Mouse (Mus musculus) midbrain, embryonic 15.5 days (tissue): ENCODE data around the gene Creb5. TPM values are rescaled to one million over a fixed set of nuclear protein-coding genes. Genes with fewer than 3 reads are reported as not detected.

ENCODE experiments used
- ATAC-seq: fragments of 200-750 bp; cut with Nextera tagmentation; replicated peaks from 2 replicates; pipeline ENCODE4 v1.8.0; 2017; ENCODE audit warnings: moderate TSS enrichment
- H3K27ac ChIP-seq: fragments of 300-500 bp; sonication (generic); 2 replicates; pipeline ENCODE4 v1.5.1; 2015; ENCODE audit warnings: mild to moderate bottlenecking, inconsistent platforms
- H3K27me3 ChIP-seq: fragments of 300-500 bp; sonication (generic); replicated peaks from 2 replicates; pipeline ENCODE4 v1.6.1; 2015; ENCODE audit warnings: inconsistent platforms
- H3K36me3 ChIP-seq: fragments of 300-500 bp; sonication (generic); replicated peaks from 2 replicates; pipeline ENCODE4 v1.6.1; 2015; ENCODE audit warnings: inconsistent platforms
- H3K4me1 ChIP-seq: fragments of 300-500 bp; sonication (generic); 2 replicates; pipeline ENCODE4 v1.6.1; 2015; ENCODE audit warnings: inconsistent platforms
- H3K4me2 ChIP-seq: fragments of 300-500 bp; sonication (generic); 2 replicates; pipeline ENCODE4 v1.6.1; 2015; ENCODE audit warnings: inconsistent platforms, mild to moderate bottlenecking, moderate library complexity
- H3K4me3 ChIP-seq: fragments of 300-500 bp; sonication (generic); 2 replicates; pipeline ENCODE4 v1.5.1; 2015; ENCODE audit warnings: mild to moderate bottlenecking, inconsistent platforms
- H3K9ac ChIP-seq: fragments of 300-500 bp; sonication (generic); 2 replicates; pipeline ENCODE4 v1.6.1; 2015; ENCODE audit warnings: mild to moderate bottlenecking, inconsistent platforms
- H3K9me3 ChIP-seq: fragments of 300-500 bp; sonication (generic); 2 replicates; pipeline ENCODE4 v1.6.1; 2016; ENCODE audit warnings: inconsistent platforms
- WGBS: fragments of 180-500 bp; shearing (Covaris S2); methylation state at CpG from one replicate; pipeline ENCODE4 v1.1.7; 2015; ENCODE audit warnings: mixed read lengths; 5-methylcytosine and 5-hydroxymethylcytosine counted together
- polyA plus RNA-seq: library from polyadenylated mRNA; unstranded; fragments of >200 nt; fragmentation: Nextera tagmentation; extraction: Ambion mirVana; gene quantifications from 2 replicates; pipeline ENCODE4 v1.2.1, GENCODE M21; 2015

The Creb5 gene
- polyA plus RNA-seq, 1 experiment from 2014 or later = 3.4 TPM

GRCm38 (mm10) chr6:53654361-53654824 is 367.3 kb downstream of the Creb5 start:
- 69% methylated on average over 12 of the region's 12 CpGs for WGBS
- H3K27me3 ChIP-seq = no peaks in the 10 kb centered on the region

GRCm38 (mm10) chr6:53656466-53656865 is 369.4 kb downstream of the Creb5 start:
- H3K4me2 ChIP-seq = no peak overlapping the region
- H3K27me3 ChIP-seq = no peaks in the 10 kb centered on the region
- no peak overlapping the region for H3K9ac ChIP-seq
- 88% methylated on average over 3 of the region's 3 CpGs for WGBS
- peaks cover 4% of the 10 kb centered on the region for H3K4me1 ChIP-seq
- no peak for ATAC-seq
- H3K36me3 ChIP-seq = no peaks in the 10 kb centered on the region
- no peak overlapping the region for H3K4me3 ChIP-seq
- H3K9me3 ChIP-seq = no peaks in the 10 kb centered on the region
- no peak overlapping the region for H3K27ac ChIP-seq

More at GRCm38 (mm10) chr6:53654361-53654824, 367.3 kb downstream of the Creb5 start:
- H3K27ac ChIP-seq = no peak overlapping the region
- H3K4me2 ChIP-seq = no peak overlapping the region
- no peak overlapping the region for H3K9ac ChIP-seq
- no peak for ATAC-seq
- H3K4me3 ChIP-seq = no peak overlapping the region
- H3K9me3 ChIP-seq = no peaks in the 10 kb centered on the region
- peaks cover 4% of the 10 kb centered on the region for H3K4me1 ChIP-seq
- no peaks in the 10 kb centered on the region for H3K36me3 ChIP-seq

- 75% methylated on average over 4 of the region's 4 CpGs for WGBS
- H3K36me3 ChIP-seq = no peaks in the 10 kb centered on the region
- H3K4me2 ChIP-seq = no peak overlapping the region
- ATAC-seq = no peak
- no peak overlapping the region for H3K4me3 ChIP-seq
- H3K4me1 ChIP-seq = peaks cover 4% of the 10 kb centered on the region
- no peaks in the 10 kb centered on the region for H3K27me3 ChIP-seq
- H3K27ac ChIP-seq = no peak overlapping the region
- no peak overlapping the region for H3K9ac ChIP-seq
- no peaks in the 10 kb centered on the region for H3K9me3 ChIP-seq
These were observed 370.4 kb downstream of the Creb5 start for GRCm38 (mm10) chr6:53657483-53657882.

- WGBS = 65% methylated on average over 11 of the region's 11 CpGs
- Histone ChIP-seq H3K9me3 (no peaks in the 10 kb centered on the region), H3K36me3 (no peaks in the 10 kb centered on the region), H3K27ac (no peak overlapping the region), H3K4me3 (no peak overlapping the region), H3K4me1 (peaks cover 3% of the 10 kb centered on the region; the same call in 1 of the 2 replicates), H3K9ac (no peak overlapping the region), H3K27me3 (no peaks in the 10 kb centered on the region), H3K4me2 (no peak overlapping the region)
- ATAC-seq = no peak
These were observed 376.1 kb downstream of the Creb5 start for GRCm38 (mm10) chr6:53662858-53663833.

GRCm38 (mm10) chr6:53664759-53665158 is 377.7 kb downstream of the Creb5 start:
- ATAC-seq = no peak
- 59% methylated on average over 1 of the region's 1 CpGs for WGBS

GRCm38 (mm10) chr6:53666503-53666902 is 379.4 kb downstream of the Creb5 start:
- H3K4me3 ChIP-seq = no peak overlapping the region
- no peak for ATAC-seq
- H3K9ac ChIP-seq = no peak overlapping the region
- no peaks in the 10 kb centered on the region for H3K36me3 ChIP-seq
- no peak overlapping the region for H3K27ac ChIP-seq
- WGBS = 73% methylated on average over 5 of the region's 5 CpGs
- H3K4me2 ChIP-seq = no peak overlapping the region
- peaks cover 3% of the 10 kb centered on the region; the same call in 1 of the 2 replicates for H3K4me1 ChIP-seq
- no peaks in the 10 kb centered on the region for H3K9me3 ChIP-seq
- no peaks in the 10 kb centered on the region for H3K27me3 ChIP-seq

More at GRCm38 (mm10) chr6:53664759-53665158, 377.7 kb downstream of the Creb5 start:
- no peak overlapping the region for H3K4me2 ChIP-seq
- no peaks in the 10 kb centered on the region for H3K9me3 ChIP-seq
- H3K27me3 ChIP-seq = no peaks in the 10 kb centered on the region
- H3K9ac ChIP-seq = no peak overlapping the region
- no peaks in the 10 kb centered on the region for H3K36me3 ChIP-seq
- no peak overlapping the region for H3K4me3 ChIP-seq
- H3K4me1 ChIP-seq = peaks cover 3% of the 10 kb centered on the region; the same call in 1 of the 2 replicates
- no peak overlapping the region for H3K27ac ChIP-seq

GRCm38 (mm10) chr6:53678307-53678706 is 391.2 kb downstream of the Creb5 start:
- 100% methylated on average over 1 of the region's 1 CpGs for WGBS

GRCm38 (mm10) chr6:53680046-53680445 is 393.0 kb downstream of the Creb5 start:
- no peak overlapping the region for H3K4me3 ChIP-seq
- no peaks in the 10 kb centered on the region for H3K9me3 ChIP-seq
- 92% methylated on average over 8 of the region's 8 CpGs for WGBS

More at GRCm38 (mm10) chr6:53678307-53678706, 391.2 kb downstream of the Creb5 start:
- Histone ChIP-seq H3K4me2 (no peak overlapping the region), H3K9ac (no peak overlapping the region), H3K4me1 (no peaks in the 10 kb centered on the region), H3K27me3 (no peaks in the 10 kb centered on the region), H3K27ac (no peak overlapping the region), H3K36me3 (no peaks in the 10 kb centered on the region), H3K9me3 (no peaks in the 10 kb centered on the region), H3K4me3 (no peak overlapping the region)
- ATAC-seq = no peak

GRCm38 (mm10) chr6:53684416-53684815 is 397.3 kb downstream of the Creb5 start:
- Histone ChIP-seq H3K4me1 (no peaks in the 10 kb centered on the region), H3K9ac (no peak overlapping the region), H3K27ac (no peak overlapping the region), H3K4me2 (no peak overlapping the region), H3K9me3 (no peaks in the 10 kb centered on the region), H3K27me3 (no peaks in the 10 kb centered on the region), H3K4me3 (no peak overlapping the region), H3K36me3 (no peaks in the 10 kb centered on the region)
- 73% methylated on average over 2 of the region's 2 CpGs for WGBS
- ATAC-seq = no peak

More at GRCm38 (mm10) chr6:53680046-53680445, 393.0 kb downstream of the Creb5 start:
- no peaks in the 10 kb centered on the region for H3K36me3 ChIP-seq
- no peaks in the 10 kb centered on the region for H3K4me1 ChIP-seq
- H3K27me3 ChIP-seq = no peaks in the 10 kb centered on the region
- no peak for ATAC-seq
- no peak overlapping the region for H3K4me2 ChIP-seq
- no peak overlapping the region for H3K27ac ChIP-seq
- H3K9ac ChIP-seq = no peak overlapping the region

GRCm38 (mm10) chr6:53685323-53685722 is 398.3 kb downstream of the Creb5 start:
- H3K4me1 ChIP-seq = no peaks in the 10 kb centered on the region
- no peak overlapping the region for H3K27ac ChIP-seq
- no peak overlapping the region for H3K4me2 ChIP-seq
- no peak for ATAC-seq
- 88% methylated on average over 14 of the region's 14 CpGs for WGBS
- H3K9ac ChIP-seq = no peak overlapping the region
- no peaks in the 10 kb centered on the region for H3K36me3 ChIP-seq
- no peak overlapping the region for H3K4me3 ChIP-seq
- no peaks in the 10 kb centered on the region for H3K9me3 ChIP-seq
- H3K27me3 ChIP-seq = no peaks in the 10 kb centered on the region

GRCm38 (mm10) chr6:53688762-53689477 is 401.9 kb downstream of the Creb5 start:
- 68% methylated on average over 7 of the region's 7 CpGs for WGBS

GRCm38 (mm10) chr6:53691006-53691405 is 403.9 kb downstream of the Creb5 start:
- ATAC-seq = no peak
- H3K4me2 ChIP-seq = no peak overlapping the region
- H3K9me3 ChIP-seq = no peaks in the 10 kb centered on the region
- H3K4me3 ChIP-seq = no peak overlapping the region
- WGBS = 94% methylated on average over 1 of the region's 1 CpGs
- H3K27me3 ChIP-seq = no peaks in the 10 kb centered on the region
- H3K36me3 ChIP-seq = no peaks in the 10 kb centered on the region
- no peaks in the 10 kb centered on the region for H3K4me1 ChIP-seq
- H3K27ac ChIP-seq = no peak overlapping the region
- no peak overlapping the region for H3K9ac ChIP-seq

More at GRCm38 (mm10) chr6:53688762-53689477, 401.9 kb downstream of the Creb5 start:
- no peak overlapping the region for H3K4me2 ChIP-seq
- H3K27ac ChIP-seq = no peak overlapping the region
- no peak overlapping the region for H3K4me3 ChIP-seq
- H3K4me1 ChIP-seq = no peaks in the 10 kb centered on the region
- H3K27me3 ChIP-seq = no peaks in the 10 kb centered on the region
- H3K36me3 ChIP-seq = no peaks in the 10 kb centered on the region
- H3K9me3 ChIP-seq = no peaks in the 10 kb centered on the region
- H3K9ac ChIP-seq = no peak overlapping the region
- ATAC-seq = no peak
